Mouse (Mus musculus) subcutaneous adipose tissue, adult 2 months (tissue): ENCODE data around the gene Rpl7l1. TPM values are rescaled to one million over a fixed set of nuclear protein-coding genes. Genes with fewer than 3 reads are reported as not detected.

Experiments
- polyA plus RNA-seq: library from polyadenylated mRNA; depleted of rRNA; stranded (reverse); fragments of >200 nt; gene quantifications from 2 replicates; pipeline ENCODE4 v1.2.3, GENCODE M21; 2012; ENCODE audit warnings: low replicate concordance; rRNA removed

Rpl7l1 gene
- polyA plus RNA-seq, result 29.2 and 40.1 TPM in 2 replicates

GRCm38 (mm10) chr17:46782341-46783221 is at the start of gene Rpl7l1:
Rpl7l1 (minus strand) TSS chr17:46782672.

GRCm38 (mm10) chr17:46772404-46773277 is 9.8 kb downstream of the Rpl7l1 start, which contains the start of gene 2310039H08Rik:
2310039H08Rik (plus strand) TSS chr17:46772635.

GRCm38 (mm10) chr17:46763544-46763943 is 18.9 kb downstream of the Rpl7l1 start, which contains the start of gene Ptcra:
Ptcra (minus strand) TSS chr17:46763712.

GRCm38 (mm10) chr17:46751794-46752556 is 30.5 kb downstream of the Rpl7l1 start, which contains the start of gene Cnpy3:
Cnpy3 (minus strand) TSS chr17:46752214.

GRCm38 (mm10) chr17:46728904-46729318 is 53.6 kb downstream of the Rpl7l1 start, which contains the start of gene Gnmt:
Gnmt (minus strand) TSS chr17:46729168.

Other genes starting within 250 kb of the Rpl7l1 start
- gene Cul9, start 236.3 kb downstream of the Rpl7l1 start, polyA plus RNA-seq, result 31.7 and 46.2 TPM in 2 replicates
- 89.3 and 235 TPM in 2 replicates for gene Srf, start 226.5 kb downstream of the Rpl7l1 start, polyA plus RNA-seq
- gene Ptk7, start 153.2 kb downstream of the Rpl7l1 start, polyA plus RNA-seq, result 5.1 and 118 TPM in 2 replicates
- gene Klc4, start 136.7 kb downstream of the Rpl7l1 start, polyA plus RNA-seq, result 14.9 and 19.2 TPM in 2 replicates
- 65.3 and 89.3 TPM in 2 replicates for gene Mrpl2, start 136.4 kb downstream of the Rpl7l1 start, polyA plus RNA-seq
- gene Cul7, start 132.3 kb downstream of the Rpl7l1 start, polyA plus RNA-seq, result 39.0 and 83.9 TPM in 2 replicates
- gene Rrp36, start 108.3 kb downstream of the Rpl7l1 start, polyA plus RNA-seq, result 35.9 and 42.6 TPM in 2 replicates
- gene Mea1, start 103.9 kb downstream of the Rpl7l1 start, polyA plus RNA-seq, result 80.7 and 88.9 TPM in 2 replicates
- 82.4 and 90.5 TPM in 2 replicates for gene Klhdc3, start 101.8 kb downstream of the Rpl7l1 start, polyA plus RNA-seq
- gene Ppp2r5d, start 77.6 kb downstream of the Rpl7l1 start, polyA plus RNA-seq, result 72.2 and 74.0 TPM in 2 replicates
- gene Pex6, start 71.2 kb downstream of the Rpl7l1 start, polyA plus RNA-seq, result 55.9 and 71.7 TPM in 2 replicates
- gene Gnmt, start 53.5 kb downstream of the Rpl7l1 start, polyA plus RNA-seq, result 1.9 and 2.7 TPM in 2 replicates
- gene Cnpy3, start 30.5 kb downstream of the Rpl7l1 start, polyA plus RNA-seq, result 55.8 and 75.6 TPM in 2 replicates
- gene Ptcra, start 19.0 kb downstream of the Rpl7l1 start, polyA plus RNA-seq, result not detected in 2 replicates
- 79.9 and 106 TPM in 2 replicates for gene 2310039H08Rik, start 10.0 kb downstream of the Rpl7l1 start, polyA plus RNA-seq
- gene Bicral, start 75.8 kb upstream of the Rpl7l1 start, polyA plus RNA-seq, result 7.0 and 16.5 TPM in 2 replicates
- 17.9 and 25.7 TPM in 2 replicates for gene Tbcc, start 108.0 kb upstream of the Rpl7l1 start, polyA plus RNA-seq
- not detected in 2 replicates for gene Prph2, start 127.8 kb upstream of the Rpl7l1 start, polyA plus RNA-seq
- gene Ubr2, start 227.9 kb upstream of the Rpl7l1 start, polyA plus RNA-seq, result 32.4 and 48.9 TPM in 2 replicates